Mouse (Mus musculus): ENCODE measurements around the gene Gm20696.

DNA sequence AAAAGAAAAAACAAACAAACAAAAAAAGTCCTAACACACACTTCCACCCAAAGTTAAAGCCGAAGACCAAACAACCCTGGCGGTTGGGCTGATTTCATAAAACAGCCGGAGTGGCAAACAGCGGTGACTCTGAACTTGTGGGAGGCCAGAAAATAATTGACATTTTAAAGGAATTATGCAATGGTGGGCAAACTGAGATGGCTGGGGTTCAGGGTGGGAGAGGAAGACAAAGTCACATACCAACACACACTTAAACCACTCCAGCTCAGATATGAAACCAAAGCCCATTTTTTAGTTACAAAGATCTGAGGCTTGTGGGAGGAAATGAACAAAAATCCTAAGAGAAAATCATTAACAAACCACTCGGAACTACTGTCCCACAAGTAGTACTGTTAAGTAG lies 126.5 kb downstream of the Gm20696 start:
- TF ChIP-seq POLR2A (IDR thresholded peaks at IDR 0.05; ENCODE audit: low read depth, low read length) (no peak), CTCF (conservative IDR thresholded peaks at IDR 0.05 in 1 of 2, IDR thresholded peaks at IDR 0.05 in 1 of 2; ENCODE audit: low read depth in 2 of 2, low read length in 2 of 2) (no peak), HCFC1 (IDR thresholded peaks at IDR 0.05; ENCODE audit: low read depth, low read length) (no peak), TCF12 (IDR thresholded peaks at IDR 0.05; ENCODE audit: low read depth, low read length) (no peak), USF2 (conservative IDR thresholded peaks at IDR 0.05; ENCODE audit: low read depth, low read length) (no peak), NRF1 (IDR thresholded peaks at IDR 0.05; ENCODE audit: low read depth, low read length) (no peak), POLR2AphosphoS2 (IDR thresholded peaks at IDR 0.05; ENCODE audit: low read depth, low read length) (no peak), CHD1 (IDR thresholded peaks at IDR 0.05; ENCODE audit: low read depth, low read length) (no peak), GABPA (IDR thresholded peaks at IDR 0.05; ENCODE audit: insufficient replicate concordance, low read depth, low read length) (no peak), MAFK (IDR thresholded peaks at IDR 0.05; ENCODE audit: insufficient replicate concordance, low read length) (no peak), MYC (IDR thresholded peaks at IDR 0.05; ENCODE audit: low read depth, low read length) (no peak)
